Mouse (Mus musculus): Measurements from ENCODE around the gene Trim63.
"Not testable (repeated sequence)": the region's sequence is repeated elsewhere in the genome, so short reads cannot be mapped to it uniquely, and the experiment has no call there.

Gene Trim63

DNA sequence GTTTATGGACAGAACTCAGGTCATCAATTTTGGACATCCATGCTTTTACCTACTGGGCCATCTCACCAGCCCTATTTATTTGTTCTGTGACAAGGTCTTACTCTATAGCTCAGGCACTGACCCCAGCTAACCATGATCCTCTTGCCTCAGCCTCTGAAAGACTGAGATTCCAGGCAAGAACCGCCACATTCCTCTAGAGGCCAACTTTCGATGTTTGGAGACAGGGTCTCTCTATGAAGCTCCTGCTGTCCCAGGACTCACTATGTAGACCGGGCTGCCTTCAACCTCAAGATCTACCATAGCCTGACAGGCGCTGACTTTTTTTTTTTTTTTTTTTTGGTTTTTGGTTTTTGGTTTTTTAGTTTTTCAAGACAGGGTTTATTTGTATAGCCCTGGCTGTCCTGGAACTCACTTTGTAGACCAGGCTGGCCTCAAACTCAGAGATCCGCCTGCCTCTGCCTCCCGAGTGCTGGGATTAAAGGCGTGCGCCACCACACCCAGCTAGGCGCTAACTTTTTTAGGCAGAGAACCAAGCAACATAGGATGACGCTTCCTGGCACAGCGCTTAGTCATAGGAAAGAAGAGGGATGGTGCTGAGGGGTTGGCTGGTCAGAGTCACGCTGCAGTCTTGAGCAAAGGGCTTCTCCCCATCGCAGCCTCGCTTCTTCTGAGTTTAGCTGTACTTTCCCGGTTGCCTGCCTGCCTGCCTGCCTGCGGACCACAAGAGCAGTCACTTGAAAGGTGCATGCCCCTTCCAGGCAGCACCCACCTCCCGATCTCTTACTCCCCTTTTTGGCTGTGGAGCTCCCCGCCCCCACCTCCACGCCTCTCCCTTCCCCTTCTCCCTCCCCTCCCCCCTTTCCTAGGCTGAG, 16.1 kb upstream of the Trim63 start:
- no peak for DNase-seq (ENCODE audit: low spot score)

DNA sequence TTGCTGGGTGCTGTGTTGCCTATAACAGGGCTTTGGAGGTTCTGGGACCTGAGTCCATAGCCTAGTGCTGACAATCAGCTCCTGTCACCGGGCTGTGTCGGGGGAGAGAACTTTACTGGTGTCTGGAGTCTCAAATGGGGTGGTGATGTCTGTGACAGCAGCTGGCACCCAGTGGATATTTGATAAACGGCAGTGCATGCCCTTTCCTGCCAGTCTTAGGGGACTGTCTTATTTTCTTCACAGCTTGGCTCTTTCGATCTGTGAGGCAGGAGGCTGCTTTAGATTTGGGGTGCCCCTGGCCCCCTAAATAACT, 15.5 kb upstream of the Trim63 start:
- DNase-seq (ENCODE audit: low spot score) = no peak

DNA sequence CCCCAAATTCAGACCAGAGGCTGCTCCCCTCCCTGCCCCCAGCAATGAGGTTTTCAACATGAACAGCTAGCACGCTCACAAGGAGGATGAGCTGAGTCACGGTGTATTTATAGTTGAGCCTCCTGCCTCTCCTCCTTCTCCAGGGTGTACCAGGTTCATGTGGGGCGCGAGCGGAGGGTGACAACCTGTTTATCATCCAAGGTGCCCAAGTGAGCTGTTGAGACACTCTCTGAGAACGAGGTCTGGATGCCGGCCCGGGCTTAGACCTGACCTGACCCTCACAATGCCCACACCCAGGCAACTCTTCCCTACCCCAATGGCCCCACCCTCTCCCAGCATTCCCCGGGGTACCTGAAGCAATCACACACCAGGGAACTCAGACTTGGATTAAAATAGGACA, 14.6 kb upstream of the Trim63 start:
- DNase-seq (ENCODE audit: low spot score) = no peak

DNA sequence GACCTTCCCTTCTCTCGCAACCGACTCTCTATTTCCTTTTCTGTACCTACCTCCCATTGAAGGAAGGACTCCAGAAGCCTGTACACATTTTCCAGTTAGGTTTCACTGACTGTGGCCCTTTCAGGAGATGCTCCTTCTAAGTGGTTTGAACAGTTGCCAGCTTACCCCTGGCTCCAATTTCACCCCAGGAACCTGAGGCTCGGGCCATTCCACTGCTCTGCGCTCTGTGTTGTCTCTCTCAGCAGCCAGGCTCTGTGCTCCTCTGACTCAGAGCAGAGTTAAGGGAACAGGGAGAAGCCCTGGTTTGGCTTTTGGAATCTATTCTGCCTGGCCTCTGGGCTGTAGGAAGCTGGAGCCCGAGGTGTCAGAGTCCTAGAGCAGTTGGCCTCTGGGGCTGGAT, 12.8 kb upstream of the Trim63 start:
- no peak for DNase-seq (ENCODE audit: low spot score)

DNA sequence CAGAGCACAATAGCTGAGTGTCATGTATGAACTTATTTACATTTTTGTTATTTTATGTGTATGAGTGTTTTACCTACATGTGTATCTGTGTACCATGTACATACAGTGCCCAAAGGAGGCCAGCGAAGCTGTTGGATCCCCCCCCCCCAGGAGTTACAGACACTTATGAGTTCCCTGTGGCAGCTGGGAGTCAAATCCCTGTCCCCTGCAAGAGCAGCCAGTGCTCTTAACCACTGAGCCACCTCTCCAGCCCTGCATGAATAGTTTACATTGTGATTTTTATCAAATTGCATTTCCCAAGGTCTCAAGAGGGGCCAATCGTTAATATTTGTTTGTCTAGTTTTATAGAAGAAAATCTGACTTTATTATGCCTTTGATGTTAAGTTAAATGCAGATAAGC, 8.0 kb upstream of the Trim63 start:
- DNase-seq (ENCODE audit: low spot score) = no peak

DNA sequence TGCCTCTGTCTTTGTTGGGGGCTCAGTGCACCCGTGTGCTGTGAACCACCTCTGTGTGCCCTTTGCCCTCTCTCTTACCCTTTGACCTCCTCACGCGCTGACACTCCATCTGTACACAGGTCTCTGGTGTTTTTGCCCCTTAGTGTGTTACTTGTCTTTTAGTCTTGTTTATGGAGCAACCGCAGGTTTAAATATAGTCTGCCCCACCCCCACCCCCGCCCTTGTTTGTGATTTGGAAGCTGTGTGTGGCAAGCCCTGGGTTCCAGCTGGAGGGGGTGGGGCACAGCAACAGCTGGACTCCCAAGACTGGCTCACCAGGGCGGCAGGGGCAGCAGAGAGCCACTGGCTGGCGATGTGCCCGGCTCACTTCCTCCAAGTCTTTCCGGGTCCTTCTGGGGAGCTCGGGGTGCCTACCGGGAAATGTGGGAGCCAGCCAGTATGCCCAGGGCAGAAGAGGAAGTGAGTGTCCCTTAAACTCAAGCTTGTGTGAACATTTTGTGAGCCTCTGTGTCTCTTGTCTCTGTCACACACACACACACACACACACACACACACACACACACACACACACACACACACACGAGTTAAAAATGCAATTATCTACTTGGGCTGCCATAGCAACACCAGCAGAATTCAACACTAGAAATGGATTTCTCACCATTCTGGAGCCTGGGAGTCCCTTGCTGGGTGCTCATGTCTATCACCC, 7.4 kb upstream of the Trim63 start:
- peak; percentile 75 for DNase-seq (ENCODE audit: low spot score)

DNA sequence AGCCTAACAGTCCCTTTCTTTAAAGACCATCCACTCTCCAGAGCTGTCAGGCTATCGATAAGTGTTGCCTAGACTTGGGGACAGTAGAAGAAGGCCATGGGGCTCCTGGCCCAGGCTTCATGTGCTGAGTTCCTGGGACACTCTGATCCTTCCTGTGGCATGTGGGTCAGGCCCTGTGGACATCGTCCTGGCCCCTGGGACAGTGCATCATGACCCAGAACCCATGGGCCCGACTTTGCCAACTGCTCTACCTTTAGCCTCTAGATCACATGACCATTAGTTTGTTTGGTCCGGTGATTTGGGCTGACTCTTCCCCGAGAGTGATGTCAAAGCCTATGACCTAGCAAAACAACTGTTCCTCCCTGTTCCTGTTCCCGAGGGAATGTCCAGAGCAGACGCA, 4.8 kb upstream of the Trim63 start:
- DNase-seq (ENCODE audit: low spot score) = no peak

DNA sequence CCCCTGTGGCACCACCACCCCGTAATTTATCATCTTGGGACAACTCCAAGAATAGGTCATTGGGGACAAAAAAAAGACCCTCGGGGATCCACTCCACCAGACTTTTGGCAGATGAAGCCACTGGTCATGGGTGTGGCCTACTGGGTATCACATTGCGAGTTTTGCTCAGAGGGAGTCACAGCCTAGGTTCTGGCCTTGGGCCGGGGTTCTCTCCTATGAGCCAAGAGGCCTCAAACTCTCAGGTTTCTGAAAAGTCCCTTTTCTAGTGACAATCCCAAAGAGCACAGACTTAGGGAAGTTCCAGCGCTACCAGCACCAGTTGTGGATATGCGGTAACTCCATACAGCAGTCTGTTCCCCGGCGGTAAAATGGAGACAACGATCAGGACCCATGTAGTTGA, 4.3 kb upstream of the Trim63 start:
- no peak for DNase-seq (ENCODE audit: low spot score)

DNA sequence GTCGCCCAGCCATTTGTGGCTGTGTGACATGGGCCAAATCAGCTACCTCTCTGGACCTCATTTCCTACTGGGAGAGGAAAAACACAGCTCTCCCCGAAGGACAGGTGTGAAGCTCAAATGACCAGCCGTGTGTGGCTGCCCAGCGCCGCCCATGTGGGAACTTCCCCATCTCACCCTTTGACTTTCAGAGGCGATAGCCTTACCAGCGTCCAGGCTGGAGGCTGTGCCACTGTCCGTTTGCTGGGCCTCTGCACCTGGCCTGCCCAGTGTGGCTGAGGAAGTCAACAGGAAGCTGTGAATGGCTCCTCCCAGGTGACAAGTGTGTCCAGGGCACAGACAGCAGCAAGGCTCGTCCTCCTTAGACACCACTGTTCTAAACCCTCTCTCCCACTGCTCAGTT, 3.1 kb upstream of the Trim63 start:
- no peak for DNase-seq (ENCODE audit: low spot score)

DNA sequence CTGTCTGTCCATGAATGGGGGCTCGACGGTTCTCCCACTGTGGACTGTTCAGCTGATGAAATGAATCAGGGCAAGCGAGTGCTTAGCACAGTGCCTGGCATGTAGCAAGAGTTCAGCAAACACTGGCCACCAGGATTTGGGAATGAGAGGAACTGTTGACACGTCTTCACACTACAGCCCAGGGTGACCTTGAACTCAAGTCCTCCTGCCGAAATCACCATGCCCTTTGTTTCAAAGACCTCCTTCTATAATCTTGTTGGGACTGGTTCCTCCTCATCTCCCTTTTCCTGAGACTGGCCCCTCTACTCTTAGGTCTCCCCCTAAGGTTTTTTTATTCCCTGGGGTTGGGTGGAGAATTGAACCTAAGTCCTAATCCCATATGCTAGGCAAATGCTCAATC, 2.6 kb upstream of the Trim63 start:
- no peak for DNase-seq (ENCODE audit: low spot score)

DNA sequence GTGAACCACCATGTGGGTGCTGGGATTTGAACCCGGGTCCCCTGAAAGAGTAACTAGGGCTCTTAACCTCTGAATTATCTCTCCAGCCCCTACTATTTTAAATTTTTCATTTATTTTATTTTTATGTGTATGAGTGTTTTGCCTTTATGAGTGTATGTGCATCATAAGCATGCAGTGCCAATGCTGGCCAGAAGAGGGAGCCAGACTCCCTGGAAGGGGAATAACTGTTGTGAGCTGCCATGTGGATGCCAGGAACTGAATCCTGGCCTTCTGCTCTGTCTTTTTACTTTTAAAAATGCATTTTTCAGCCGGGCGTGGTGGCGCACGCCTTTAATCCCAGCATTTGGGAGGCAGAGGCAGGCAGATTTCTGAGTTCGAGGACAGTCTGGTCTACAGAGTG, 2.0 kb upstream of the Trim63 start:
- DNase-seq (ENCODE audit: low spot score) = no peak

DNA sequence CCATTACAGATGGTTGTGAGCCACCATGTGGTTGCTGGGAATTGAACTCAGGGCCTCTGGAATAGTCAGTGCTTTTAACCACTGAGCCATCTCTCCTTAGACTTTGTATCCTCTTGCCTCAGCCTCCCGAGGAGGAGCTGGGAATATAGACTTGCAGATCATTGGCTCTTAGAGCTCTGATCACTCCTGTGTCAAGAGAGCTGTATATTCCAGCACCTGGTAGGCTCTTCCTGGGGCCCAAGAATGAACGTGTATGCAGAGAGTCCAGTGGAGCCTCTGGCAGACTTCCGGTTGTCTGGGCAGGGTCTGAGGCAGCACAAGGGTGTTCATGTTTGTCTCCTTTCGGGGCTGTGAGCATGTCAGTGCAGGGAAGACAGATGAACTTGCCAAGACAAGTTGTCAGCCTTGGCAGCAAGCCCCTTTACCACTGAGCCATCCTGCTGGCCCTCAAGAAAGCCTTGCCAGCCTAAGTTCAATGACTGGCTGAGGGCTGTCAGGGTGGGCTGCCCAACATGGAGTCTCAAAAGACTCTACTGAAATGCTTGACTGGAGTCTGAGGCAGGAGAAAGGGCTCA, 752 bp upstream of the Trim63 start:
- no peak for DNase-seq (ENCODE audit: low spot score)

DNA sequence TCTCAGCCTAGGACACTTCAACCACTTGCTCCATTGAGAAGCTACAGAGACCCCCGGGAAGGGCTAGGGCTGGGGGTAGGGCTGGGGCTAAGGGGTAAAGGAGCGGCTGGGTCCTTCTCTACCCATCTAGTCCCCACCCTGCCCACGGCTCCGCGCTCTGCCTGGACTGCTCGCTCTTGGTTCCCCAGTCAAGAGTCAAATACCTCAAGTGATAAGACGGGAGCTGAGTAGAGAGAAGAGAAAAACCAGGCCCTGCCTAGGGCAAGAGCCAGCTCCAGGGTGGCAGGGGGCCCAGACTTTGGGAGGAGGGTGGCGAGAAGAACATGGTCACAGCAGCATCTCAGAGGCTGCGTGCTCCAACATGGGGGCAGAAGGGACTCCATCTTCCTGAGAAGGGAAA, 550 bp downstream of the Trim63 start:
- DNase-seq (ENCODE audit: low spot score) = no peak

DNA sequence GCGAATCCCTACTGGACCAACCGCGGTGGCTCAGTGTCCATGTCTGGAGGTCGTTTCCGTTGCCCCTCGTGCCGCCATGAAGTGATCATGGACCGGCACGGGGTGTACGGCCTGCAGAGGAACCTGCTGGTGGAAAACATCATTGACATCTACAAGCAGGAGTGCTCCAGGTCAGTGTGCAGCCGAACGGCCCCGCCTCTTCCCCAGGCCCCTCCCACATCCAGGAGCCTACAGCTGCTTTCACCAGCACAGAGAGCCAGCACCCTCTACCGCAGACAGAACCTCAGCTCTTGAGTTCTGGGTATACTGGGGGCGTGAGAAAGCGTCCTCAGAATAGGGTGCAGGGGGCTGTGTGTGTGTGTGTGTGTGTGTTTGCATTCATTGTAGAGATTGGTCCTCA, 1.5 kb downstream of the Trim63 start:
- DNase-seq (ENCODE audit: low spot score) = no peak

DNA sequence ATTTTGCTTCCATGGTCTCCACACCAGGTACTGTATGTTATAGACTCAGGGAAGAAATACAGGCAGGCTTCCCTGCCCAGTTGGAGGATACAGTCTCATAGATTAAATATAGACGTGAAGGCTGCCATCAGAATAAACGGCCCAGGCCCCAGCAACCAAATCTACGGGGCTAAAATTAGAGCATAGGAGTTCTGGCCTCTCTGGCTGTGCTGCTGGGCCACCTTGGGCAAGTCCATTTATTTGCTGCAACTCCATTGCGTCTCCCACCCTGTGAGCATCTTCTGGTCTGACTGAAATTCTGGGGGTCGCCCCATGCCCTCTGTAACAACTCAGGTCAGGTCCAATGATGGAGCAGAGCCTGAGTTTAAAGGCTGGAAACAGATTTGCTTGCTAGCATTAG, 4.2 kb downstream of the Trim63 start:
- DNase-seq (ENCODE audit: low spot score) = no peak

DNA sequence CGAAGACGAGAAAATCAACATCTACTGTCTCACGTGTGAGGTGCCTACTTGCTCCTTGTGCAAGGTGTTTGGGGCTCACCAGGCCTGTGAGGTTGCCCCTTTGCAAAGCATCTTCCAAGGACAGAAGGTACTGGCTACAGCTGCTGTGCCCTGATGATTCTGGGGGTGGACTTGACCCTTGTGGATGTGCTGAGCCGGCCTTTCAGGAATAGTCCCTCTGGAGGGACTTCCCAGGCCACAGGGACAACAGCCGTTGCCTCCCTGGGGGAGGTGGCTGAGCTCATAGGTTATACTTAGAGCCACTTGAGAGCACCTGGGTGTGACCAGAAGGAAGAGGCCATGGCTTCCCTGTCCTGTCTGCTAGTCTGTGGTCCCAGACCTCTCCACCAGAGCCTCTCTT, 4.8 kb downstream of the Trim63 start:
- no peak for DNase-seq (ENCODE audit: low spot score)

DNA sequence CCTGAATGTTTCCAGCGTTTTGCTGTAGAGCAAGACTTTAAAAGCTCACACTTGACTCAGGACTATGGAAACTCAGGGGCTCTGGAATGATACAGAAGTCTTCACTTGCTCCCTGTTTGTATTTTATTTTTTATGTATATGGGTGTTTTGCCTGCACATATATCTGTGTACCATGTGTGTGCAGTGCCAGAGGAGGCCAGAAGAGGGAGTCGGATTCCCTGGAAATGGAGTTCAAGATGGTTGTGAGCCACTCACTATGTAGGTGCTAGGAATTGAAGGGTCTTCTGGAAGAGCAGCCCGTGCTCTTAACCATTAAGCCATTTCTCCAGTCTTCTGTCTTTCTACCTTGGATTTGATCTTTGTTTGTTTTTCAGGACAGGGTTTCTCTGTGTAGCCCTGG, 6.6 kb downstream of the Trim63 start:
- no peak for DNase-seq (ENCODE audit: low spot score)

DNA sequence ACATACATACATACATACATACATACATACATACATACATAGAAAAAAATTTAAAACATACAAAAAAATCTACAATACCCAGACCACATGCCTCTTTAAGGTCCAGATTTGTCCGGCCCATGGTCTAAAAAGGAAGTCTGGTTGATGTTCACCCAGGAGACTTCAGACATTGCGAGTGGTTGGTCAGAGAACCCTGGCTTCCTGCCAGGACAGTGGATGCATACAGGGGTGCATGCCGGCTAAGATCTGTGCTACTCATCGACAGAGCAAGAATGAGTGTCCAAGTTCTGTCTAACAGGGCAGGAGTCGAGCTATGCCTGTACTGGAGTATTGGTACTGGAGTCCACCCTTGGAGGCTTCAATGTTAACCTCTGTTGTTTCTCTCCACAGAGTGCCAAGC, 9.7 kb downstream of the Trim63 start:
- no peak for DNase-seq (ENCODE audit: low spot score)

DNA sequence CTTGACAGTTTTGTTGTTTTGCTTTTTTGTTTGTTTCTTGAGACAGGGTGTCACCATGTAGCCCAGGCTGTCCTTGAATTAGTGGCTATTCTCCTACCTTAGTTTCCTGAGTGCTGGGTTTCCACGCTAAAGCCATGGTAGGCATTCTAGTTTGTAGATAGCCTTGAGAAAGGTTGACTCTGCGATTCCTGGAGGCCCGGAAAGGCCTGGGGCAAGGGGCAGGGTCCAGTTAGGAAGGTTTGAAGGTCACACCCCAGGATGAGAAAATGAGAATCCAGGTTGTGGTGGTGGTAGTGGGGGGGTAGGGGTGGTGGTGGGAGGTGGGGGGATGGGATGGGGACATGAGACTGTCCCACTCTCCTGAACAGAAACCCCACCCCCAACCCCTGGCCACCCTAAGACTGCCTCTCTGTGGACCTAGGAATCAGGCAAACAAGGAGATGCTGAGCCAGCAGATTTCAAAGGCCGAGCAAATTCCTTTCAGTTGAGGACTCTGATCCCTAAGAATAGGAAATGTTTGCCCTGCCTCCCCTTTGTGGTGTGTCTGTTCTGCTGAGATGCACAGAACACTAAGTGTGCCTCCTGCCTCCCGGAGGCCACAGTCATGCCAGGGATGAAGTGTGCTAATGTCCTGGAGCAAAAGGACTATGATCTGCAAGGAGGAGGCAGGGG, 12.1 kb downstream of the Trim63 start:
- no peak for DNase-seq (ENCODE audit: low spot score)

DNA sequence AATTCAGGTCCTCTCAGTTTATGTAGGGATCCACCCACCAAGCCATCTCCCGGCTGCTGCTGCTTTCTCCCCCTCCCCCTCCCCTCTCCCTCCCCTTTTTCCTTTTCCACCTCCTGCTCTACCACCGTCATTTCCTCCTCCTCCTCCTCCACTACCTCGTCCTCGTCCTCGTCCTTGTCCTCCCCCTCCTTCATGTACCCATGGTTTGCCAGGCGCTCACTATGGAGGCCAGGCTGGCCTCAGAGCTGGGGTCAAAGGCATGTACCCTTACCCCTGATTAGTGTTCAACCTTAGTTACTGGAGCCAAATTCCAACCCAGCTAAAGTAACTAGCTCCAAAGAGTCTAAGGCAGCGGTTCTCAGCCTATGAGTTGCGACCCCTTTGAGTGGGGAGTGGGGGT, 13.2 kb downstream of the Trim63 start:
- no peak for DNase-seq (ENCODE audit: low spot score)

DNA sequence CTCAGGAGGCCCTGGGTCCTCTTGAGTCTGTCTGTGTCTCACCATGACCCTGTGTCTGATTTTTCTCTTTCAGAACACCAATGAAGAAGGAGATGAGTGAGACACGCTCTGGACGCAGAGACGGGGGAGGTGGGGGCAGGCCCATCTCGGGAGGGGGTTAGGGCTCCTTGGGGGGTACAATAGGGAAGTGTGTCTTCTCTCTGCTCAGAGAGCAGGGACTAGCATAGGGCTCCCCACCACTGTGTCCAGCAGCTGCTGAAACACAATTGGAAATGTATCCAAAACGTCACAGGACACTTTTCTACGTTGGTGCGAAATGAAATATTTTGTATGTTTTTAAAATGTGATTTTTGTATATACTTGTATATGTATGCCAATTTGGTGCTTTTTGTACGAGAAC, 13.9 kb downstream of the Trim63 start:
- DNase-seq (ENCODE audit: low spot score) = no peak

DNA sequence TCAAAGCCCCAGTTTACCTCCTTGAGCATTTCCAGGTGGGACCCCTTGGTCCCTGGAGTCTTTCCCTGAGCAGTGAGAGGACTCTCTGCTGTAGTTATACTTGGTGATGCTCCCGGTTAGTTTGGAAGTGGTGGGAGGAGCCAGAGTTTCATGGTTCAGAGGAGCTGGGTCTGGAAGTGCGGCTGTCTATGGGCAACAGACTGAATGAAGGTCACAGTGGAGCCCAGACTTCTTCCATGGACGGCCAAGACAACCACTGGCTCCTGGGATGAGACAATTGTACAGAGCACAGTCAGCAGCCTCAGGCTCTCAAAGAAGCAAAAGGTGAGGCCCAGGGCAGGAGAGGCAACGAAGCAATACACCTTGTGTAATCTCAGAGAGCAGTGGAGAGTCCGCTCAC, 15.4 kb downstream of the Trim63 start:
- DNase-seq (ENCODE audit: low spot score) = no peak

DNA sequence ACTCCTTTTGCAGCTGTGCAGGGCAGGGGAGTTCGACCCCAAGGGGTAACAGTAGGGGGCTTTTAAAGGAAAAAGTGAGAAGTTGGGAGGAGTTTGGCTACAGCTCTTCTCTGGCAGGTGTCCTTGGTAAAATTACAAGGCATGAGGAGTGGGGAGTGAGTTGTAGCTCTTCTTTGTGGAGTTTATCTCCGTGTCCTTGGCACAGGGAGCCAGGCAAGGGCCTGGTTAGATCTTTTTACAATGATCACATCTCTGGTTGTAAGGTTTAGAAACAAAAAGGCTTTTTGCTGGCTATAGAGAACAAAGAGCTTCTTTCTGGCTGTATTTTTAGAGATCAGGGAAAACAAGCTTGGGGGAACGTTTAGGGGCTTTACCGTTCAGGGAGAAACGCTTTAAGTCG, 26.3 kb downstream of the Trim63 start:
- not testable (repeated sequence) for DNase-seq (ENCODE audit: low spot score)

Measured in ovary, postnatal 36 days (tissue).